Mouse (Mus musculus): ENCODE measurements around the gene 1700025G04Rik.

- TF ChIP-seq POLR2A (IDR thresholded peaks at IDR 0.05; ENCODE audit: low read depth, low read length): no peak
- TF ChIP-seq CTCF (conservative IDR thresholded peaks at IDR 0.05; ENCODE audit: insufficient read depth, insufficient read length, low read depth, low read length): no peak
Measured at GRCm38 (mm10) chr1:152081121-152081520, 8.8 kb downstream of the 1700025G04Rik start.
